Mouse (Mus musculus) erythroblast, adult 5-6 weeks (primary cell): Measurements from ENCODE around the gene Gpr173. TPM values are rescaled to one million over a fixed set of nuclear protein-coding genes. Genes with fewer than 3 reads are reported as not detected.
A peak's percentile ranks its signal among the peaks of the same experiment; 100 is the strongest.

ENCODE experiments used
- ATAC-seq: replicated peaks from 2 replicates; pipeline ENCODE4 v1.8.0; 2016; ENCODE audit warnings: moderate number of reproducible peaks, mild to moderate bottlenecking, moderate TSS enrichment, inconsistent platforms; ENCODE audit not compliant: poor library complexity, low FRiP score, severe bottlenecking
- total RNA-seq, 2 experiments: library from RNA; stranded (forward) in 1 of 2; stranded (reverse) in 1 of 2; fragments of 150-400 nt in 1 of 2; fragments of 200-764, 138-1000 nt in 1 of 2; gene quantifications; 2 replicates each; pipeline versions ENCODE4 v1.2.3 to v1.2.4; 2015 to 2017; ENCODE audit warnings: low replicate concordance in 2 of 2

Gene Gpr173
- total RNA-seq, 2 experiments from 2014 or later, result not detected

DNA sequence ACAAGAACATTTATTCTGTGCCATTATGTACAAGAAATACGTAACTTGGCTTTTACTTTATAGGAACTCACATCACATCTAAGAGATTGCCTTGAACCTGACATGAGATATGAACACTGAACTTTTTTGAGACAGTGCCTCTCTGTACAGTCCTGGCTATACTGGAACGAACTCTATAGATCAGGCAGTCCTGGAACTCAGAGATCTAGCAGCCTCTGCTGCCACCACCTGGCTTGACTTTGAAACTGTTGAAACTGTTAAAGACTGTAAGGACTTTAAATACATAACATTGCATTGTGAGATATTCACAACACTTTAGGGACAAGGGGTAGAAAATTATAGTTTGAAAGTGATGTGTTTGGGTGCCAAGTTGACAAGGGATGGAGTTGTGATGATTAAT lies 60.6 kb downstream of the Gpr173 start:
- ATAC-seq, result peak; percentile 90

DNA sequence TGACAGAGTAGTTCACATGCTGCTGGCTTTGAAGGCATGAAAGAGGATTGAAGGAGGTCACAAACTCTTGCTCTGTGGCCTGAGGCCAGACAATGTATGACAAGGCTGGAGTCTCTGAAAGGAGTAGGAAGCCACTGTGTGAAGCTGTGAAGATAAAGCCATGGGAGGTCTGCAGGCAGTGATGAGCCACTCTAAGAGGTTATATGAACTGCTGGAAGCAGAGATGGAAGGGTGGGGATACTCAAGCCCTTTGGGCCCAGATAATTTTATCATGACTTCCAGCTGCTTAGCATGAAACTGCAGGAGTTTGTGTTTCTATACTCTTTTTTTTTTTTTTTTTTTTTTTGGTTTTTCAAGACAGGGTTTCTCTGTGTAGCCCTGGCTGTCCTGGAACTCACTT lies 61.1 kb downstream of the Gpr173 start:
- peak; percentile 99 for ATAC-seq

DNA sequence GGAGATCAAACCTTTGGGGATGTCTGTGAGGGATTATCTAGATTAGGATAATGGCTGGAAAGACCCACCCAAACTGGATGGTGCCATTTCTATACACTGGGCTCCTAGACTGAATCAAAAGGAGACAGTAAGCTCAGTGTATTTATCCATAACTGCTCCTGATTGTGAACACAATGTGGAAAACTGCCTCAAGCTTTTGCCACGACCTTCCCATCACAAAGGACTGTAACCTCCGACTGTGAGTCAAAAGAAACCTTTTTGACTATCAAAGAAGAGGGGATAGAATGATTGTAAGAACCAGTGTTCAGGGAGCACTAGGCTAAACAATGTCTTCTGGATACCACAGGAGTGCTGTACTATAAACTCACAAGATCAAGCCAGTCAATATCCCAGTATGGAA lies 62.3 kb downstream of the Gpr173 start:
- ATAC-seq, result no peak

Other genes starting within 250 kb of the Gpr173 start
- 0.84 and 1.2 TPM in 2 replicates for gene Iqsec2, start 224.4 kb downstream of the Gpr173 start, total RNA-seq (2015; ENCODE audit: low replicate concordance)
- gene Iqsec2, start 224.4 kb downstream of the Gpr173 start, total RNA-seq (2017; ENCODE audit: low replicate concordance), result 0.26 TPM in 1 of 2 replicates, not detected in the other
- 75.7 and 79.0 TPM in 2 replicates for gene Kdm5c, start 135.7 kb downstream of the Gpr173 start, total RNA-seq (2015; ENCODE audit: low replicate concordance)
- 125 and 143 TPM in 2 replicates for gene Kdm5c, start 135.7 kb downstream of the Gpr173 start, total RNA-seq (2017; ENCODE audit: low replicate concordance)
- 10.0 and 14.0 TPM in 2 replicates for gene Kantr, start 41.2 kb downstream of the Gpr173 start, total RNA-seq (2015; ENCODE audit: low replicate concordance)
- 0.28 and 2.9 TPM in 2 replicates for gene Kantr, start 41.2 kb downstream of the Gpr173 start, total RNA-seq (2017; ENCODE audit: low replicate concordance)
- gene Tspyl2, start 26.3 kb downstream of the Gpr173 start, total RNA-seq (2015; ENCODE audit: low replicate concordance), result 1.3 and 7.7 TPM in 2 replicates
- 0.94 and 2.2 TPM in 2 replicates for gene Tspyl2, start 26.3 kb downstream of the Gpr173 start, total RNA-seq (2017; ENCODE audit: low replicate concordance)
- gene Cldn34a, start 194.6 kb upstream of the Gpr173 start, total RNA-seq (2015; ENCODE audit: low replicate concordance), result not detected in 2 replicates
- not detected in 2 replicates for gene Cldn34a, start 194.6 kb upstream of the Gpr173 start, total RNA-seq (2017; ENCODE audit: low replicate concordance)